Mouse (Mus musculus) myocyte (in vitro differentiated cells): ENCODE data around the gene Tnks2.

Experiments
- CEBPB ChIP-seq: IDR thresholded peaks from 2 replicates; pipeline ENCODE4 v1.6.1; 2011; ENCODE audit warnings: mild to moderate bottlenecking, moderate library complexity; ENCODE audit not compliant: poor library complexity, insufficient read depth, severe bottlenecking
- MAX ChIP-seq: IDR thresholded peaks from one replicate; pipeline ENCODE4 v1.6.1; 2011; ENCODE audit warnings: low read depth, mild to moderate bottlenecking, control low read depth
- MYOD1 ChIP-seq, 3 experiments: IDR thresholded peaks; one replicate each; pipeline ENCODE4 v1.6.1; 2011; ENCODE audit warnings: control low read depth in 2 of 3, low read depth in 2 of 3, mild to moderate bottlenecking in 2 of 3, moderate library complexity in 1 of 3; ENCODE audit not compliant: insufficient read length in 2 of 3, control insufficient read depth in 1 of 3
- POLR2A ChIP-seq: IDR thresholded peaks from one replicate; pipeline ENCODE4 v1.6.1; 2011; ENCODE audit warnings: low read depth, mild to moderate bottlenecking, control low read depth, moderate library complexity; ENCODE audit not compliant: insufficient read length
- POLR2AphosphoS2 ChIP-seq: IDR thresholded peaks from one replicate; pipeline ENCODE4 v1.6.1; 2011; ENCODE audit warnings: low read depth, control low read depth; ENCODE audit not compliant: insufficient read length
- TCF12 ChIP-seq: IDR thresholded peaks from one replicate; pipeline ENCODE4 v1.6.1; 2011; ENCODE audit warnings: mild to moderate bottlenecking, control low read depth; ENCODE audit not compliant: poor library complexity, insufficient read depth, severe bottlenecking
- USF1 ChIP-seq: IDR thresholded peaks from one replicate; pipeline ENCODE4 v1.6.1; 2011; ENCODE audit warnings: low read depth, mild to moderate bottlenecking, control low read depth, moderate library complexity

DNA sequence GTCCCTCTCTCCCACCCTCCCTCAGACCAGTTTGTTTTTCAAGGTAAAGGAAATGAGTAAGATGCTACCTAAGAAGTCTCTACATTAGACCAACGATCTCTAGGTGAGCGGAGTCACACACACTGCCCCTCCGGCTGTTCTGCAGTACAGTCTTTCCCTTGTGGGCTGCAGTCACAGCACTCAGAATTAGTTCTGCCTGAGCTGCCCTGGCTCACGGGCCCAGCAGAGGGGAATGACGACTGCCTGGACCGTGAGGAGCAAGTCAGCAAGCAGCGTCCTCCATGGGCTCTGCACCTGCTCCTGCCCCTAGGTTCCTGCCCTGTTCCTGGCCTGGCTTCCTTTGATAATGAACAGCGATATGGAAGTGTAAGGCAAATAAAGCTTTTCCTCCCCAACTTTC is 22.0 kb upstream of the Tnks2 start:
- TF ChIP-seq CEBPB = no peak
- no peak for TF ChIP-seq POLR2A
- TF ChIP-seq MAX = no peak
- no peak for TF ChIP-seq USF1
- no peak for TF ChIP-seq MYOD1 (IDR thresholded peaks at IDR 0.05; ENCODE audit: control insufficient read depth in 1 of 3, insufficient read length in 2 of 3, low read depth in 2 of 3)
- no peak for TF ChIP-seq POLR2AphosphoS2
- TF ChIP-seq TCF12 = no peak
